34 mouse cellular contexts compared by ENCODE assay signal in the genomic region with DNA sequence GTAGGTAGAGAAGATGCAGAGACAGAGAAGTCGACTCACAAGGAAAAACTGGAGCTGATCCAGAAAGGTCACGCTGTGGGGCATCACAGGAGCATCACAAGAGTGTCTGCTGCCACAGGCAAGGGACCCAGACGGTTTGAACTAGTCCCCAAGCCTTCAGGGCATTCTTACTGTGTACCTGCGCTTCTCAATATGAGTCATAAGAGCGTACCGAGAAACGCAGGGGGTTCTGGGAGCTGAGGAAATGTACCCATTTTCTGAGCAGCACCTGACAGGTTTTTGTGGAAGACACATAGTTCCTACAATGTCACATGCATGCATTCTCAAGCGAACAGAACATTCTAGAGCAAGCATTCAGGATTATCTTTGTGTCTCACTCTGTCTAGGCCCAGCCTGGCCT.
"Had no signal": no experiment of that assay in that cellular context is flagged by ENCODE, and none has a peak within 500 bp of the region (broad histone marks: within the 10 kb centered on the region; RNA-seq: fewer than 3 reads in every experiment).

No protein-coding gene starts in this region.

- H3K4me2 ChIP-seq: heart, embryonic 11.5 days; heart, embryonic 12.5 days; heart, embryonic 13.5 days; heart, embryonic 15.5 days; hindbrain, embryonic 12.5 days; hindbrain, embryonic 13.5 days; hindbrain, embryonic 14.5 days; hindbrain, embryonic 15.5 days; intestine, embryonic 15.5 days; kidney, embryonic 15.5 days had no signal

- H3K4me1 ChIP-seq: heart, embryonic 10.5 days; heart, embryonic 12.5 days; heart, embryonic 13.5 days; heart, embryonic 15.5 days; hindbrain, embryonic 10.5 days; hindbrain, embryonic 12.5 days; hindbrain, embryonic 13.5 days; hindbrain, embryonic 15.5 days had no signal

- ATAC-seq: hindbrain, embryonic 16.5 days; hindbrain, postnatal 0 days; intestine, embryonic 15.5 days; intestine, embryonic 16.5 days; intestine, postnatal 0 days had no signal

- H3K9me3 ChIP-seq: heart, embryonic 10.5 days; heart, embryonic 12.5 days; heart, embryonic 13.5 days; heart, embryonic 15.5 days; hindbrain, embryonic 10.5 days; hindbrain, embryonic 12.5 days; hindbrain, embryonic 13.5 days; hindbrain, embryonic 15.5 days; intestine, embryonic 15.5 days; kidney, embryonic 15.5 days had no signal

- DNase-seq: heart, postnatal 10 days; heart, postnatal 14 days; heart, postnatal 36 days; heart, postnatal 4 days; kidney, adult 11 months; kidney, adult 18-20 months; kidney, adult 2 months; kidney, adult 8-10 months; kidney, adult 9 months; kidney, postnatal 10 days; kidney, postnatal 14 days; kidney, postnatal 25 days; kidney, postnatal 36 days; kidney, postnatal 4 days; layer of hippocampus, adult 9-11 months had no signal

- H3K27me3 ChIP-seq: heart, embryonic 12.5 days; hindbrain, embryonic 12.5 days; hindbrain, embryonic 13.5 days; hindbrain, embryonic 15.5 days; intestine, embryonic 15.5 days; kidney, embryonic 15.5 days had no signal

- H3K9ac ChIP-seq: heart, embryonic 12.5 days; heart, embryonic 13.5 days; heart, embryonic 15.5 days; hindbrain, embryonic 12.5 days; hindbrain, embryonic 13.5 days; hindbrain, embryonic 14.5 days; hindbrain, embryonic 15.5 days; intestine, embryonic 15.5 days; kidney, embryonic 15.5 days had no signal

- H3K36me3 ChIP-seq: heart, embryonic 10.5 days; heart, embryonic 12.5 days; heart, embryonic 13.5 days; heart, embryonic 15.5 days; hindbrain, embryonic 10.5 days; hindbrain, embryonic 12.5 days; hindbrain, embryonic 13.5 days; hindbrain, embryonic 15.5 days; intestine, embryonic 15.5 days; kidney, embryonic 15.5 days had no signal

- H3K4me3 ChIP-seq: heart, embryonic 10.5 days; heart, embryonic 12.5 days; heart, embryonic 13.5 days; heart, embryonic 15.5 days; hindbrain, embryonic 10.5 days; hindbrain, embryonic 12.5 days; hindbrain, embryonic 13.5 days; hindbrain, embryonic 15.5 days; intestine, embryonic 15.5 days; kidney, embryonic 15.5 days; layer of hippocampus, adult 2 months; left cerebral cortex, adult 2 months had no signal

- H3K27ac ChIP-seq: heart, embryonic 10.5 days; heart, embryonic 13.5 days; heart, embryonic 15.5 days; hindbrain, embryonic 10.5 days; hindbrain, embryonic 12.5 days; hindbrain, embryonic 13.5 days; hindbrain, embryonic 14.5 days; hindbrain, embryonic 15.5 days; hindbrain, postnatal 0 days; intestine, embryonic 15.5 days; kidney, embryonic 15.5 days; kidney, postnatal 0 days; layer of hippocampus, adult 2 months; left cerebral cortex, adult 2 months had no signal
